Comparison of ENCODE assay signal across 19 mouse cellular contexts in genomic region chr4:127292631-127293030, GRCm38 (mm10). TPM values are rescaled to one million over a fixed set of nuclear protein-coding genes. Genes with fewer than 3 reads are reported as not detected.
"Had no signal": no experiment of that assay in that cellular context is flagged by ENCODE, and none has a peak within 500 bp of the region (broad histone marks: within the 10 kb centered on the region; RNA-seq: fewer than 3 reads in every experiment).

No protein-coding gene starts in this region.

- H3K36me3 ChIP-seq: limb, embryonic 10.5 days; limb, embryonic 13.5 days; liver, embryonic 12.5 days; liver, embryonic 15.5 days; lung, embryonic 15.5 days had no signal

- H3K27me3 ChIP-seq: limb, embryonic 13.5 days; liver, embryonic 12.5 days; liver, embryonic 15.5 days; lung, embryonic 15.5 days had no signal

- H3K4me1 ChIP-seq: liver, embryonic 12.5 days; liver, embryonic 15.5 days; lung, embryonic 15.5 days had no signal

- ATAC-seq: liver, embryonic 12.5 days had no signal

- H3K4me3 ChIP-seq: limb, embryonic 10.5 days; limb, embryonic 13.5 days; liver, embryonic 12.5 days; liver, embryonic 15.5 days; lung, embryonic 15.5 days had no signal

- H3K9ac ChIP-seq: limb, embryonic 13.5 days; liver, embryonic 12.5 days; liver, embryonic 15.5 days; lung, embryonic 15.5 days had no signal

- H3K4me2 ChIP-seq: limb, embryonic 13.5 days; liver, embryonic 12.5 days; liver, embryonic 15.5 days; lung, embryonic 15.5 days; midbrain, embryonic 11.5 days had no signal

- H3K27ac ChIP-seq: limb, embryonic 10.5 days; limb, embryonic 13.5 days; liver, embryonic 12.5 days; liver, embryonic 15.5 days; lung, embryonic 15.5 days; stomach, postnatal 0 days had no signal

- H3K9me3 ChIP-seq: limb, embryonic 10.5 days; limb, embryonic 13.5 days; liver, embryonic 12.5 days; liver, embryonic 15.5 days; lung, embryonic 15.5 days had no signal

- DNase-seq: kidney, adult 8-10 months; kidney, postnatal 14 days; kidney, postnatal 4 days; liver; lung, adult 18-20 months; lung, postnatal 14 days; lung, postnatal 4 days; midbrain, embryonic 14.5 days; thymus, adult 2 months; thymus, postnatal 14 days had no signal

RNA-seq across cellular contexts. Expression of gene Gja4, which starts 21.2 kb away (rescaled TPM):
- total RNA-seq: megakaryocyte progenitor cell, adult 5-6 weeks; megakaryocyte-erythroid progenitor cell, adult 5-6 weeks had no signal

RNA-seq across cellular contexts. Expression of gene Gjb3, which starts 38.0 kb away (rescaled TPM):
- total RNA-seq: megakaryocyte-erythroid progenitor cell, adult 5-6 weeks had no signal
- polyA plus RNA-seq: liver, embryonic 12.5 days had no signal
